Mouse (Mus musculus): ENCODE measurements around the gene Tnc. TPM values are rescaled to one million over a fixed set of nuclear protein-coding genes. Genes with fewer than 3 reads are reported as not detected.
A peak's percentile ranks its signal among the peaks of the same experiment; 100 is the strongest.
"Not testable (repeated sequence)": the region's sequence is repeated elsewhere in the genome, so short reads cannot be mapped to it uniquely, and the experiment has no call there.

Tnc gene
- total RNA-seq, 1 experiment from 2014 or later = not detected

DNA sequence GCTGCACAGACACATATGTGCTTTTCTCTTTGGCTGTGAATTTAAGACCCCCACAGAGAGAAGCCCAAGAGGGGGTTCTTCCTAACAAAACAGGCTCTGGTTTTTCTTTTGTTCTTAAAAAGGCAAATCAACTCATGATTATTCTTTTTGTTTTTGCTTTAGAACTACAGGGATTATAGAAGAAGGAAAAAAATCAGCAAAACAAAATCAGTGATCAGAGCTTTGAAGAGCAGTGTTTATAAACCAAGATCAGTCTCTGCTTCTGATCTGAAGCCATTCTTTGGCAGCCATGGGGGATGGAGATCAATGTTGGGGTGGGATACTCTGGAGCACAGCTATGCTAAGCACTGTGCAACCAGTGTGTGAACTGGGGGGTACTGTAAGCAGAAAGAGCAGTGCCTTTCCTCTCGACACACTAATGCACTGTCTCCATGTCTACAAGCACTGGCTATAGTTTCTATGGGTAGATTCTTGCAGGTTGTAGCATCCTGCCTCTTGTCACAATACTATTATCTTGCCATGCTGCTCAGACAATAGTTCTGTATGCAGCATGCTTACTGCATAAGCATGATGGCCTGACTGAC, 66.5 kb downstream of the Tnc start:
- no peak for ATAC-seq (ENCODE audit: extremely low read depth, insufficient number of reproducible peaks, low FRiP score, poor library complexity, severe bottlenecking)

DNA sequence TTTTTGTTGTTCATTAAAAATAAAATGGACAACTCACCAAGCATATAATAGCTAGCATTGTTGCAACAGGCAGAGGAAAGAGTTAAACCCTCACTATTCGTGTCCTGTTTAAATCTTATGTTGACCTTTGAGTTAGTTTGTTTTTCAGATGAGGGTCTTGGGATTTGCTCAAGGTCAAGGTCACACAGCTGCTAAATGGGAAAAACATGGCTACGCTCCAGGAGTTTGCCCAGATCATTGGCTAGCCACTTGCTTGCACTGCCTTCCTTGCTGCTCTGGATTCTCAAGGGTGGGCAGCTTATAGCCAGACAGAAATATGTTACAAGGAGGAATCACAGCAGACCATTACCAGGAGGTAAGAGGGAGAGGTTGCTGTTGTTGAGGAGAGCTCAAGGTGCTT, 67.2 kb downstream of the Tnc start:
- ATAC-seq (ENCODE audit: extremely low read depth, insufficient number of reproducible peaks, low FRiP score, poor library complexity, severe bottlenecking) = no peak

DNA sequence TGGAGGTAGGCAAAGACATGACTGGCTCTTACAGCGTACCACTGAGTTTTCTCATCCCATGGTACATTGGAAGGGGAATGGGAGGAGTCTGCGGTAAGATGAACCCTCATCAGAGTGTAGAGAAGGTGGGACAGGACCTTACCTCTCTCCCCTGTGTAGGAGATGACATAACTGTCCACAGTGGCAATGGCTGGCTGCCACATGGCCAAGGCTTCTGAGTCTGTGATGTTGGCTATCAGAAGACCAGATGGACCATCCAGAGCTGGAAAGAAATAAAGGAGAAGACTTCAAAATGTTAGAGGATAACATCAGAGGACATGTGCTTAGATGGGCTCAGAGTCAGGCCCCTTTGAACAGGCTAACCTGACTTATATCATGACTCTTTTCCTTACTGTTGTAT, 74.3 kb downstream of the Tnc start:
- ATAC-seq (ENCODE audit: extremely low read depth, insufficient number of reproducible peaks, low FRiP score, poor library complexity, severe bottlenecking) = no peak

DNA sequence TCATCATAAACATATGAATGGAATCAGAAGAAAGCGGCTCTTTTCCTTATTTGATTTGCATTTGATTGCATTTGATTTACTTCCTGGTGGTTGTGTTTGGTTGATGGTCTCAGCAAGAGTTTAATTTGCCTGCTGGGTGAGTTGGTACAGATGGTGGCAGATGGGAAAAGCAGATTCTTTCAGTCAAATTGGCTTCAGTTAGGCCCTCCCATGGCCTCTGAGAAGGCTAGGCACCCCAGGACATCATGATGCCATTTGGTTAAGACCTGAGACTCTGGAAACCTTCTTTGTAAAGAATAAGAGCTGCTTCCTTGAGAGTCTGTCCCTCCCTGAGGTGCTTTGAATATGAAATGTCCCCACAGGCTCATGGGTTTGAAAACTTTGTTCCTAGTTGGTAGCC, 75.1 kb downstream of the Tnc start:
- ATAC-seq (ENCODE audit: extremely low read depth, insufficient number of reproducible peaks, low FRiP score, poor library complexity, severe bottlenecking) = no peak

DNA sequence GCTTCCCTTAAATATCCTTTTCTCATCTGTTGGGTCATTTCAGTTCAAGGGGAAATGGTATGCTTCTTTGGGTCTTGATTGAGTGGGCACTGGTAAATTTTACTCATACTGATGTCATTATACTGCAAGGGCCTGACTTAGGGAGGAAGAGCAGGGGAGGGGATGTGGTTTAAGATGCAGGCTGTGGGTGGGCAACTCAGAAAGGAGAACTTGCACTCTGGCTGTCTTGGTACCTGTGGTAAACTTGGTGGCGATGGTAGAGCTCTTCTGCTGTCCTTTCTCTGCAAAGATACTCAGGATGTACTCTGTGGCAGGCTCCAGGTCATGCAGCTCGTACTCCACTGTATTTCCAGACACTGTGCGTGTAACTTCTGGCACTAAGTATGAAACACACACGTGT, 75.9 kb downstream of the Tnc start:
- ATAC-seq (ENCODE audit: extremely low read depth, insufficient number of reproducible peaks, low FRiP score, poor library complexity, severe bottlenecking) = no peak

DNA sequence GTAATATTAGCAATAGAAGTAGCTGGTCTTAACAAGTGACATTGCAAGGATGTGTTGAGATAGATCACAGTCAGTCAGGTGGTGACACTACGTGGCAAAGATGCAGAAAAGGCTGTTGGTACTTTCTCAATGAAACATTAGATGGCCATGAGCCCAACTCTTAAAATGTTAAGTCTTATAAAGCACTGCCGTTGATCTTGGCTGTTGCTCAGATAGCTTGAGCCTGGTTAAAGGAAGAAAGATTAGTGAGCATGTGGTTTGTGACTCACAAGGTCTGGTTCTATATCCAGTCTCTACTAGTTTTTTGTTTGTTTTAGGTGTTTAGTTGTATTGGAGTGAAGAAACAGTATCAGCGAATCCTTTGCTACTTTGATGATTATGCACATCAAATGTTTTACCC, 76.9 kb downstream of the Tnc start:
- ATAC-seq (ENCODE audit: extremely low read depth, insufficient number of reproducible peaks, low FRiP score, poor library complexity, severe bottlenecking) = no peak

DNA sequence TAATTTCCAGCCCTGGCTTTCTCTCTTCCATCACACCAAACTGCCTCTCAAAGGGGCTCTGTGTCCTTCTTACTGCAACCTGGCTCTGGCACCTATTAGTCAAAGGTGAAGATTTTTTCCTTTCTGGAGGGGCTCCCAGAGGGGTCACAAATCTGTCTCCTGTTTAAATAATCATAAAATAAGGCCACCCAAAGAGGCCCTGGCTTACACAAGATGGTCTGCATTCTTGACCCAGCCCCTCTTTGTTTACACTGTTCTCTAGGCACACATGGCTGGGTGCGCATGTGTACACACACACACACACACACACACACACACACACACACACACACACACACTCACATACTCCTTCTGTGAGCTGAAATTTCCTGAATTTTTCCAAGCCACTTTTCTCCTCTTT, 83.4 kb downstream of the Tnc start:
- no peak for ATAC-seq (ENCODE audit: extremely low read depth, insufficient number of reproducible peaks, low FRiP score, poor library complexity, severe bottlenecking)

DNA sequence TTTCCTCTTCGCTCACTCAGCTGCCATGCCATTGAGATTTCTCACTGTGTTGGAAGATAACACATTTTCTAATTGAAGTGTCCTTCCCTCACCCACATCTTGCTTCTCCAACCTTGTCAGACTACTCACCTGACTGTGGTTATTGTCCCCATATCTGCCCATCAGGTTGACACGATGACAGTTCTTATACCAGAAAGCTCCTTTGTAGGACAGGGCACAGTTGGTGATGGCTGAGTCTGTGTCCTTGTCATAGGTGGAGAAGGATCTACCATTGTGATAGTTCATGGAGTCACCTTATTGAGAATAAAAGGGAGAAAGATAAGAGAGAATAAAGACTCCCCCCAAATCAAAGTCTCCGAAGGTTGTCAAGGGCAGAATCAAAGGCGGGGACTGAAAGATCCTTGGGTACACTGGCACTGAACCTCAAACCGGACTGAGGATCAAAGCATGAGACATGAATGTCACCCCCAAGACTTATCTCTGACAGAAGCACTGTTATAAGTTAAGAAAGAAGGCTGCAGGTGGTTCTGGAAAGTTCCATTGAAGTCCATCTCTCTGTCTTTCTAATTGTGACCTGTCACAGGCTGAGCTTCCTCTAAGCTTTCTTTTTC, 84.9 kb downstream of the Tnc start:
- ATAC-seq (ENCODE audit: extremely low read depth, insufficient number of reproducible peaks, low FRiP score, poor library complexity, severe bottlenecking) = no peak

DNA sequence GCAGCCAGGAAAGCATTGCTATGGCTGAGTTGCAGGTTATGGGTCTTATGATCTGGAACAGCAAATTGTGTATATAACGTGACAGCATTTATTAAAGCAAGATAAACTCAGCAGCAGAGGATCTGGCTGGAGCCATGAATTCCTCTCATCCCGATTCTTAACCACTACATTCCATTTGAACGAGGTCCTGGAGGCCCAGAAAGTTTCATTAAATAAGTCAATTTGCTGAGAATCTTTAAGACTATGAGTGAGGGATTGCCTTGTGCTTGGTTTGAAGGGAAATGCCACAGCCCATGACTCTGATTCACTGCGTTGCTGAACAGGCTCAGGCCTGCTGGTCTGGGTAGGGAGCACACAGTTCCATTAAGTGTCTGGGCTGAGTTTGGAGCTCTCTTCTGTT, 88.2 kb downstream of the Tnc start:
- ATAC-seq (ENCODE audit: extremely low read depth, insufficient number of reproducible peaks, low FRiP score, poor library complexity, severe bottlenecking) = no peak

DNA sequence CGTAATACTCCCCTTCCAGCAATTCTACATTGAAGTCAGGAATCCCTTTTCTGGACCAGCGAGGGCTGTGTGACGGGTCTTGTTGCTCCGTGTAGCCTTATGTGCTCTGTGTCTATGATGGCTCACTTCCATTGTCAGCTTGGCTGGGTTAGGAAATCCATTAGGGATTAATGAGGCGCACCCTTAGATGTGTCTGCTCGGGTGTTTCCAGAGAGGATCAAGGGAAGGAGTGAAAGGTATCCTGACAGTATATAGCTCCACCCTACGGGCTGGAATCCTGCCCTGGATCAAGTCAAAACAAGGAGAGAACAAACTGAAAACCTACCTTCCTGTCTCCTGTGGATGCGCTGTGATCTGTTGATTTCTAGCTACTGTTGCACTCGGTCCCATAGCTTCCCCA, 96.8 kb downstream of the Tnc start:
- no peak for ATAC-seq (ENCODE audit: extremely low read depth, insufficient number of reproducible peaks, low FRiP score, poor library complexity, severe bottlenecking)

DNA sequence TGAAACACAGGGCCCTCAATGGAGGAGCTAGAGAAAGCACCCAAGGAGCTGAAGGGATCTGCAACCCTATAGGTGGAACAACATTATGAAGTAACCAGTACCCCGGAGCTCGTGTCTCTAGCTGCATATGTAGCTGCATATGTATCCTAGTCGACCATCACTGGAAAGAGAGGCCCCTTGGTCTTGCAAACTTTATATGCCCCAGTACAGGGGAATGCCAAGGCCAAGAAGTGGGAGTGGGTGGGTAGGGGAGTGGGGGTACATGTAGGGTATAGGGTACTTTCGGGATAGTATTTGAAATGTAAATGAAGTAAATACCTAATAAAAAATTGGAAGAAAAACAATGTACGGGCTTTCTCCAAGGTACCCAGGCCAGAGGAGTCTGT, 98.1 kb downstream of the Tnc start:
- not testable (repeated sequence) for ATAC-seq (ENCODE audit: extremely low read depth, insufficient number of reproducible peaks, low FRiP score, poor library complexity, severe bottlenecking)

DNA sequence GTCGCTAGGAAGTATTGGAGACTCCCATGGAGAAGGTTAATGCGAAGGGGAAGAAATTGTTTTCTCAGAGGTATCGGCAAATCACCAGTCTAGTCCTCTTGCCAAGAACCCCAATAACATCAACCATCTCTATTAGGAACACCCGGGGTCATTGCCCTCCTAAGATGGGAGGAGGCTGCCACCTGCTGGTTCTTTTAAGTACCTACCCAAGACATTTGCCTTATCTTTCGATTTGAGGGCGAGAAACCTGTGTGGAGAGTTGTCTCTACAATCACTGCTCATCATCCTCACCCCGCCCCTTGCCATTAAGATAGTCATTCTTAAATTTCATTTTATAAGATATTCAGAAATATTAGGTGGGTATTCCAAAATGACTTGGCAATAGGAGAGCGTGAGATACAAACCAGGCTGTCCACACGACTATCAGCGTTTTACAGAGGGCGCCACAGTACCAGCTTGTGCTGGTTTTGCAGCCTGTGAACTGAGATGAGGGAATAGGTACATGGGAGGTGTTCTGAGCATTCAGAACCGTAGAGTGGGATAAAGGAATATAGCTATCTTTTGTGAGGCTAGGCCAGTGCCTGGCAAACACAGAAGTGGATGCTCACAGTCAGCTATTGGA, 98.6 kb downstream of the Tnc start:
- ATAC-seq (ENCODE audit: extremely low read depth, insufficient number of reproducible peaks, low FRiP score, poor library complexity, severe bottlenecking) = peak; percentile 87

DNA sequence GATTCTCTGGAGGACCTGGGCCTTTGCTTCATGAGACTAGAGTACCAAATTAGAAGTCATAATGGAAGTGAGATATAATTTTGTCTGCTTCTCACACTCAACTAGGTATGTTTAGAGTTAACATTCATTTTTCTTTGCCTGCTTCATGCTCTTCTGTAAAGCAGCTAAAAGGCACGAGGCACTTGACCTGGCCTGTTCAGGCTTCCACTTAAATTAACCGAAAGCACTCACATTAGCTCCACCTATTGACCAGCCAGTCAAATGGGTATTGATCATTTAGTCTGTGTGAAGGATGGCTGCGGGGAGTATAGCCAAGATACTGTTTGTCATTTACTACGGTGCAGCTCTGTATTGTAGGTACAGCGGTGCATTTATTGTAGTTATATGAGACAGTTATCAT, 103.0 kb downstream of the Tnc start:
- no peak for ATAC-seq (ENCODE audit: extremely low read depth, insufficient number of reproducible peaks, low FRiP score, poor library complexity, severe bottlenecking)

DNA sequence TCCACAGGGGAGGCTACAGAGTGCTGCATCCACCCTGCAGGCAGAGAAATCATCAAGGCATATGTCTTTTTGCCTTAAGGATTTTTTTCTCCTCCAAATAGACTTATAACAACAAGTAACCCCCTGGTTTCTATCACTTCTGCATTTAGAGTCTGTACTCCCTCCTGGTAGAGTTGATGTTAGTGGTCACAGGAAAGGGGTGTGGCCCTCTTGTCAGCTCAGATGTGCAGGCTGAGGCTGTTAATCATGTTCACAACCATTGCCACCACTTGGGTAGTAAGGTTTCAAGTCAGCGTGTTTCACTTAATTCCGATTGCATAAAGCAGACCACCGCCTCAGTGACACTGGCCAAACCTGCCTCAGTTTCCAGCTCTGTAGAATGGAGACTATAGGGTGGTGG, 103.9 kb downstream of the Tnc start:
- ATAC-seq (ENCODE audit: extremely low read depth, insufficient number of reproducible peaks, low FRiP score, poor library complexity, severe bottlenecking) = peak; percentile 86

DNA sequence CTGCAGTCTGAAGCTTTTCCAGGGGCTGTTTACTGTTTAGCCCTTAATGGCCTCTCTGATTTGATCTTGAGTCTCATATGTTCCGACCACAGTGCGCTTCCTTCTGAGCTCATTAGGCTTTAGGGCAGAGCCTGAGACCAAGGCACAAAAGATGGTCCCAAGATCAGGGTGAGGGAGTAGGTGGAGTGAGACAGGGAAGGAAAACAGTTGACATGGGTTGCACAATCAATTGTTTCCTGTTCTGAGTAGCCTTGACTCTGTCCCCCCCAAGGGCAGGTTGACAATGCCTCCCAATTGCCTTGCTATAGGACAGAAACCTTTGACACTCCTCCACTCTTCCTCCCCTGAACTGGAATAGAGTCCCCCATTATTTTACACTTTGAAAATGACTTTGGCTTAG, 105.4 kb downstream of the Tnc start:
- no peak for ATAC-seq (ENCODE audit: extremely low read depth, insufficient number of reproducible peaks, low FRiP score, poor library complexity, severe bottlenecking)

DNA sequence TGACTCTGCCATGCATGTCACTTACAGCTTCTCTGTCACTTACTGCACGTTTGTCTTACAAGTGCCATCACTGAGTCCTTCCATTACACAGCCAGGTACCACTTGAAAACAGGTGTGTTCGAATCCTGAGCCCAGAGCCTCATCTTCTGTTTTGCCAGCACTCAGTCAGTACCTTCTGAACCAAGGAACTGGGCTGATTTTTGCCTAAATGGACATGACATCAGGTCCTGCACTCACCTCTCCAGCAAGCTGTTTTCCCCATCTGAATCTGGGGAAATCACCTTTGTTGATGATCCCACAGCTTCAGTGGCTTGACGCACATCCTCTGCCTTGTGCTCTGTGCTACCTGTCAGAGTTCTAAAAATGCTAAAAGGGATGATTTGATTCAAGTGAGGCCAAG, 107.4 kb downstream of the Tnc start:
- ATAC-seq (ENCODE audit: extremely low read depth, insufficient number of reproducible peaks, low FRiP score, poor library complexity, severe bottlenecking) = no peak

DNA sequence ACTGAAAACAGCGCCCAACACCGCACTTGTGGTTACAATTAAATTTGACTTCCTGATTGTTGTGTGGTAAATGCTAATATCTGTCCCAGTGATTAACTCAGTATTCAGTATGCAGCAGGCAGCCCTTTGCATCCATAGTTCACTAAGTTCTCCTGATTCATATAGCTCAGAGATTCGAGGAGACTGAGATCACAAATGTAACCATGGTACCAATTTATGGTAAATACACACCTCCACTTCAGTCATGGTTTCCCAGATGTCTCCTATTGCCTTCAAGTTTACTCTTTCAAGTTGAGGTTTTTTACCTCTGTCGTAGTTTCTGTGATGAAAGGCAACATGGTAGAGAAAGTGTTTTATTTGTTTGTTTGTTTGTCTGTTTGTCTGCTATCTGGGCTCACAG, 110.9 kb downstream of the Tnc start:
- no peak for ATAC-seq (ENCODE audit: extremely low read depth, insufficient number of reproducible peaks, low FRiP score, poor library complexity, severe bottlenecking)

DNA sequence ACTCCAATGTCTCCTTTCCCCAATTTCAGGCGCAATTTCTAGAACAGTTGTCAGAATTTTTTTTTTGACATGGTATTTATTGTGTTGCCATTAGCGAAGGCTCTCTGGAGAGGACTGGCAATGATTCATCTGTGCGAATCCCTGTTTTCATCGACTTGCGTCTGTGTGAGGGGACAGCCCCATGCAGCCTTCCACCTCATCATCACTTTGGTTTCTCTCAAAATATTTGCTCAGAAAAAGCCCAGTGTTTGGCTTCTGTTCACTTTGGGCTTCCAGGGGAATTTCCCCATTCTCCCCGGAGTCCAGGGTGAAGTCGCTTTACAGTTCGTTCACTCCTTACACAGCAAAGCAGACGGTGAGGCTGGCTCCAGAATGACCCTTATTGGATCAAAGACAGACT, 111.5 kb downstream of the Tnc start:
- ATAC-seq (ENCODE audit: extremely low read depth, insufficient number of reproducible peaks, low FRiP score, poor library complexity, severe bottlenecking) = no peak

DNA sequence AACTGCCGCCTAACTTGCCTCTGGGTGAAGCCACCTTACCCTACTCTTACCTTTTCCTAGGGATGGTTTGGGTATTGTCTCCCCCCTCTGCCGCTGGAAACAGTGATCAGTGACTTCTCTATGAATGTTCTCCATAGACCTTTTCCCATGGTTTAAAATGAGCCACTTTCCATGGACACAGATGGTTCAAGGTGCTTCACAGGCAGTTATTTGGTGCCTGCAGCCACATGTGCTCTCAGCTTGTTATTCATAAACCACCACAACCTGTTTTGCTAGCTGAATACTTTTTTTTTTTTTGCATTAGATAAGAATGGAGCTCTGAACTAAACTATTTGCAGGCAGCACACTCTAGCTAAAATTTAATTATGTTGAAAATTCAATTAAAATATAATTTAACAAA, 116.0 kb downstream of the Tnc start:
- no peak for ATAC-seq (ENCODE audit: extremely low read depth, insufficient number of reproducible peaks, low FRiP score, poor library complexity, severe bottlenecking)

DNA sequence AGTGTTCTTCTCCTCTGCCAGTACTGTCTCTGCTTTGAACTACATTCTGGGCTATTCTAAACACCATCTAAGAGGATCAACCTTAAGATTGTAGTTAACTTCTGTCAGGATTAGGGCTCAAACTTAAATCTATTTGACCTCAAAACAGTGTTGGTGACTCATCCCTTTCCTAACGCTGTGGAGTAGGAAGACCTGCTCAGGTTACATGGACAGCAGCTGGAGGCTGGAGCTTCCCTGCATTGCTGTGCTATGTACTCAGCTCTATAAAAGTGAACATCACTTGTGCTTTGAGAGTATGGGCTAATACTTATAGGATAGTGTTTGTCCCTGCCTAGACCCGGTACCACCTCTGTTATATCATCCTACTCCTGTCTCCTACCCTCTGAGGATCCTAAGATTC, 117.3 kb downstream of the Tnc start:
- ATAC-seq (ENCODE audit: extremely low read depth, insufficient number of reproducible peaks, low FRiP score, poor library complexity, severe bottlenecking) = no peak

DNA sequence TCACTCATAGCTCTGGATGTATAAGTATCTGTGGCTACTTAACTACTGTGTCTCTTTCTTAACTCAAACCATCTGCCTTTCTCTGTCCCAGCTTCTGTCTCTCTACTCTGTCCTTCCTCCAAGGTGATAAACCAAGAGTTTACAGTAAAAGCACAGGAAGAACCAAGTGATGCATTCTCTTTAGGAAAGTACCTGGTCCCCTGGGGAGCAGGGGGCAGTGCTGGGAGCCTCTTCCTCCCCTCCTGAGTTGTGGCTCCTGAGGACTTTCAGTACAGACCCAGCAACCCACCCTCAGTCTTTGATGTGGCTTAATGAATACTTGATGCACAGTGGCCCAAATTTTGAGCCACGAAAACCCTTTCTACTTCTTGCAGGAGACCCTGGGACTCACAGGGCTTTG, 118.6 kb downstream of the Tnc start:
- ATAC-seq (ENCODE audit: extremely low read depth, insufficient number of reproducible peaks, low FRiP score, poor library complexity, severe bottlenecking) = no peak

All from neutrophil, adult 5-6 weeks (primary cell).